Mouse (Mus musculus) hindbrain, embryonic 16.5 days (tissue): ENCODE measurements around the gene Cilp. TPM values are rescaled to one million over a fixed set of nuclear protein-coding genes. Genes with fewer than 3 reads are reported as not detected.
"Not testable (repeated sequence)": the region's sequence is repeated elsewhere in the genome, so short reads cannot be mapped to it uniquely, and the experiment has no call there.

Experiments used
- ATAC-seq: fragments of 200-750 bp; cut with Nextera tagmentation; 2 replicates; pipeline ENCODE4 v1.8.0; 2017; ENCODE audit warnings: moderate TSS enrichment, moderate library complexity
- H3K27ac ChIP-seq: fragments of 300-500 bp; sonication (generic); 2 replicates; pipeline ENCODE4 v1.5.1; 2014; ENCODE audit warnings: low read depth, mild to moderate bottlenecking, control low read depth, low read length, moderate library complexity
- H3K27me3 ChIP-seq: fragments of 300-500 bp; sonication (generic); replicated peaks from 2 replicates; pipeline ENCODE4 v1.6.1; 2014; ENCODE audit warnings: low read length; ENCODE audit not compliant: control insufficient read depth, insufficient read depth
- H3K36me3 ChIP-seq: fragments of 300-500 bp; sonication (generic); 2 replicates; pipeline ENCODE4 v1.6.1; 2014; ENCODE audit warnings: mild to moderate bottlenecking, low read length, moderate library complexity, mixed read lengths; ENCODE audit not compliant: control insufficient read depth, insufficient read depth
- H3K4me1 ChIP-seq: fragments of 300-500 bp; sonication (generic); 2 replicates; pipeline ENCODE4 v1.6.1; 2014; ENCODE audit warnings: low read depth, low read length; ENCODE audit not compliant: control insufficient read depth, insufficient read depth
- H3K4me2 ChIP-seq: fragments of 300-500 bp; sonication (generic); 2 replicates; pipeline ENCODE4 v1.6.1; 2014; ENCODE audit warnings: mild to moderate bottlenecking, low read length, control low read depth, moderate library complexity
- H3K4me3 ChIP-seq: fragments of 300-500 bp; sonication (generic); 2 replicates; pipeline ENCODE4 v1.5.1; 2014; ENCODE audit warnings: mild to moderate bottlenecking, low read length, control low read depth, moderate library complexity
- H3K9ac ChIP-seq: fragments of 300-500 bp; sonication (generic); 2 replicates; pipeline ENCODE4 v1.6.1; 2014; ENCODE audit warnings: low read depth, mild to moderate bottlenecking, control low read depth, low read length, moderate library complexity
- H3K9me3 ChIP-seq: fragments of 300-500 bp; sonication (generic); 2 replicates; pipeline ENCODE4 v1.6.1; 2014; ENCODE audit warnings: mild to moderate bottlenecking, low read length, moderate library complexity; ENCODE audit not compliant: control insufficient read depth
- WGBS: fragments of 180-500 bp; shearing (Covaris S2); extraction: QIAGEN DNeasy Blood & Tissue Kit; methylation state at CpG from one replicate; pipeline ENCODE4 v1.1.7; 2014; 5-methylcytosine and 5-hydroxymethylcytosine counted together
- polyA plus RNA-seq: library from polyadenylated mRNA; unstranded; fragments of >200 nt; fragmentation: Nextera tagmentation; extraction: Ambion mirVana; gene quantifications from 2 replicates; pipeline ENCODE4 v1.2.1, GENCODE M21; 2015

The Cilp gene
- 0.38 and 0.91 TPM in 2 replicates for polyA plus RNA-seq

DNA sequence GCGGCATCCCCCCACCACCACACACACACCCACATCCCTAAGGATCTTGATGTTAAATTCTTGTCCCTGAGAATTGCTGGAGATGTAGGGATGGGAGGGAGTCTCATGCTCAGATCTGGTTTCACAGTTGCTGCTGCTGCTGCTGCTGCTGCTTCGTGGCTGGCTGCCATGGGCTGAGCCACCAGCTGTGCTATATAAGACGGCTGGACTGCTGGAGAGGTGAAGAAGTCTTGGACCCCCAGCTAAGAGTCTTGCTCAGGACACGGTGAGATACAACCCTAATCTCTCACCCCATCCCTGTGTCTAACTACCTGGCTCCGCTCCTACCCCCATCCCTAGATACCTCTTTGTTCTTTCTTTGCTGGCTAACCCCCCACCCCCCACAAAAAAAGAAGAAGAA, at the start of gene Cilp:
Gene Cilp, plus strand, starts transcription at position 222 of the 400 bp plus-strand sequence.
- Histone ChIP-seq H3K9me3 (no peaks in the 10 kb centered on the region), H3K9ac (no peak within 1 kb of the TSS), H3K4me2 (no peak within 1 kb of the TSS), H3K27ac (no peak within 1 kb of the TSS), H3K4me3 (no peak within 1 kb of the TSS), H3K27me3 (no peaks in the 10 kb centered on the region), H3K4me1 (peaks cover 10% of the 10 kb centered on the region), H3K36me3 (no peaks in the 10 kb centered on the region)
- ATAC-seq, result no peak
- 48% methylated on average over 5 of the region's 5 CpGs for WGBS

DNA sequence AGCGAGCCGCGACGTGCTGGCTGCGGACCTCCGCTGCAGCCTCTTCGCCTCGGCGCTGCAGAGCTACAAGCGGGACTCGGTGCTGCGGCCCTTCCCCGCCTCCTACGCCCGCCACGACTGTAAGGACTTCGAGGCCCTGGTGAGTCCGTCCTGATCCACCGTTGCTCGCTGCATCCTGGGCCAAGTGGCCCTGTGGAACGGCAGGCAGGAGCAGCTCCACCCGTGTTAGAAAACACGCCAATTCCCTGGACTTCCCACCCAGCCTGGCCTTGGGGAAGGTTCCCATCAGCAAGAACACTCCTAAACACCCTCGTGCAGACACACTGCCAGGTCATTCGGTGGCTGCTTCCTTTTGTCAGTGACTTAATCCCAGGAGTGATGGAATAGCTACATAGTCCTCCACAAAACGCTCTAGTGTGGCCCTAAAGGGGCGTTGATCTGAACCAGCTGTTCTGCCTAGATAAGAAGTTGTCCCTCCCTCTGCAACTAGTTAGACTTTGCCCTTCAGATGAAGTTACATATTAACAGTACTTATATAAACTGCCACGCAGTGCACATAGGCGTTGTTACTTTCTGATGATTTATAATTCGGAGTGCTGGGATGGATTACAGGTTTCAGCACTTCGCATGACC, 49.4 kb upstream of the Cilp start:
- Histone ChIP-seq H3K36me3 (no peaks in the 10 kb centered on the region), H3K4me1 (0 out of 2 replicates have a peak, but pooled peaks cover 2% of the 10 kb centered on the region), H3K27ac (peak overlapping the region; percentile 87), H3K9ac (peak overlapping the region; percentile 78), H3K9me3 (no peaks in the 10 kb centered on the region), H3K27me3 (no peaks in the 10 kb centered on the region), H3K4me3 (peak overlapping the region; percentile 51), H3K4me2 (peak overlapping the region; percentile 82)
- no peak for ATAC-seq
- 9% methylated on average over 31 of the region's 31 CpGs for WGBS

DNA sequence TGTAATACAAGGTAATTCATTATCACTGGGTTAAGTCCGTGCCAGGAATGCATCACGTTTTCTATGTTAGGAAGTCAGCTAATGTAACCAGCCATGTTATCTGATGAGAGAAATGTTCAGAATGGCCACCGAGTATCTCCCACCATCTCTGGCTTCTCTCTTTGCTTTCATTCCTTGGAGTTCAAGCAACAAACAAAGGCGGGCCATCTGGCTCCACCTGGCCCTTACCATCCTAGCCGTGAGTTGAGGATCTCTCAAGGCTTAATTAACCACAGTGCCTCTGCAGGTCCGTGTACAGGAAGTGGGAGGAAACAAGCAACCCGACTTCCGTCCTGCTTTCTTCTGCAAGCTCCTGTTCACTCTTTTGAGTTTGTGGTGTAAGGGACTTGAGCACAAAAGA, 48.0 kb upstream of the Cilp start:
- no peaks in the 10 kb centered on the region for H3K36me3 ChIP-seq
- no peaks in the 10 kb centered on the region for H3K27me3 ChIP-seq
- 0 out of 2 replicates have a peak, but pooled peaks cover 2% of the 10 kb centered on the region for H3K4me1 ChIP-seq
- H3K4me3 ChIP-seq, result no peak overlapping the region
- H3K9me3 ChIP-seq, result no peaks in the 10 kb centered on the region
- no peak overlapping the region for H3K4me2 ChIP-seq
- 75% methylated on average over 8 of the region's 8 CpGs for WGBS
- H3K27ac ChIP-seq, result no peak overlapping the region
- ATAC-seq, result no peak
- H3K9ac ChIP-seq, result no peak overlapping the region

DNA sequence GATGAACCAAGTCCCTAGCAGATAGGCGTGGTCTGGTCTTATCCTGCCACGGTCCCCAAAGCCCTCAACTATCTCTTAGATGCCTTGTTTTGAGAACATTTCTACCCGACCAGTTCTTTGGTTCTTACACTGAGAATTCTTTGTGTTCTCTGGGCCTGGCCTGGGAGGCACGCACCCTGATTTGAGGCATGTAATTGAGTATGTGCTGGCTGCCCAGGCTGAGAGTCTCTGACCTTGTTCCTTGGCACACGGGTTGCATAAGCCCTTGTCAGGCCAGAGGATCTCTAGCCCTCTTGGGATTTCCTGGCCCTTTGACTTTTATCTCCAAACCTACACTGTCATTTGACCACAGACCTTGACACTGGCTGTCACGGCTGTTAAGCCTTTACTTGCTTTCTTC, 47.3 kb upstream of the Cilp start:
- Histone ChIP-seq H3K9ac (peak overlapping the region; percentile 17; the same call in 1 of the 2 replicates), H3K27ac (no peak overlapping the region), H3K4me1 (0 out of 2 replicates have a peak, but pooled peaks cover 2% of the 10 kb centered on the region), H3K9me3 (no peaks in the 10 kb centered on the region), H3K4me2 (no peak overlapping the region), H3K4me3 (no peak overlapping the region), H3K27me3 (no peaks in the 10 kb centered on the region), H3K36me3 (no peaks in the 10 kb centered on the region)
- 70% methylated on average over 6 of the region's 6 CpGs for WGBS
- ATAC-seq, result no peak

DNA sequence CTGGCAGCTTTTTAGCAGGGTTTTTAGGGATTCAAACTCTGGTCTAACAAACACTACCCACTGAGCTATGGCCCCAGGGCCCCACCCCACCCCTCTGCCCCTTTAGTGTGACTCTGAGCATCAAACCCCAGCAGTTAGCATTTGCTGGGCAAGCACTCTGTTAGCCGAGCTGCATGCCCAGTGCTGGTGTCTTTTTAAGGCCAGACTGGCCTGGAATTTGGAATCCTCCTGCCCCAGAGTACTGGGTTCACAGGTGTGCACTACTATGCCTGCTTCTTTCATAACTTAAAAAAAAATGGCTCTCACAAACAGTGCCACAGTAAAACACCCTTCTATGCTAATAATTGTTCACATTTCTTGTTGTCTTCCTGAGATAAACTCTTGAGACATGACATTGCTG, 46.1 kb upstream of the Cilp start:
- Histone ChIP-seq H3K9ac (no peak overlapping the region), H3K27ac (no peak overlapping the region), H3K27me3 (no peaks in the 10 kb centered on the region), H3K4me1 (0 out of 2 replicates have a peak, but pooled peaks cover 2% of the 10 kb centered on the region), H3K4me3 (no peak overlapping the region), H3K36me3 (no peaks in the 10 kb centered on the region), H3K9me3 (no peaks in the 10 kb centered on the region), H3K4me2 (no peak overlapping the region)
- 47% methylated on average over 1 of the region's 1 CpGs for WGBS
- no peak for ATAC-seq

DNA sequence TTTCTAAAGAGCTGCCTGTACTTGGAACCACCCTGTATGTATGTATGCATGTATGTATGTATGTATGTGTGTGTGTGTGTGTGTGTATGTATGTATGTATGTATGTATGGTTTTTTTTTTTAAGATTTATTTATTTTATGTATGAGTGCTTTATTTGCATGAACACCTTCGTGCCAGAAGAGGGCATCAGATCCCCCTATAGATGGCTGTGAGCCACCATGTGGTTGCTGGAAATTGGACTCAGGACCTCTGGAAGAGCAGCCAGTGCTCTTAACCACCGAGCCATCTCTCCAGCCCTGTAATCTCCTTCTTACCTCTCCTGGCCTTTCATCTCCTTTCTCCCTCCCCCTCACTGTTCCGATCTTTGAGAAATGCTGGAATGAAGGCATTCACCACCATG, 44.6 kb upstream of the Cilp start:
- not testable (repeated sequence) for H3K27ac ChIP-seq, H3K4me3 ChIP-seq, H3K27me3 ChIP-seq, ATAC-seq, H3K9ac ChIP-seq, H3K9me3 ChIP-seq, H3K4me1 ChIP-seq, H3K4me2 ChIP-seq, H3K36me3 ChIP-seq
- WGBS, result 48% methylated on average over 3 of the region's 3 CpGs

DNA sequence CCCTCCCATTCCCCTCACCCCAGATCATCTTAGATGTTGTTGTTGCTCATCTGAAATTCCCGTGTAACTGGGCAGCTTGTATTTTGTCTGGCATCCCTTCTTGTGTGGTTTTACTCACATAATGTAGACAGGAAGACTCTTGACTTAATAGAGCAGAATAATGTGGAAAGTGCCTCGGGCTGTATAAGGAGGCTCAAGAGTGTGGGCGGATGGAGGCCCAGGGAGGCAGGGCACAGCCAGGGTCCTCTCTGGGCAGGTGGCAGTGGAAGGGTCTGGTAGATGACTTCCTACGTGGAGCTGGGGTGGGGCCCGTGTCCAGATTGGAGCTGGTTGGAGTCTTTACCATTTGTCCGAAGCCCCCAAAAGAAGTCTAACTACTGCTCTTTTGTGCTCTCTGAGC, 41.1 kb upstream of the Cilp start:
- Histone ChIP-seq H3K9ac (no peak overlapping the region), H3K4me1 (no peaks in the 10 kb centered on the region), H3K4me2 (no peak overlapping the region), H3K27me3 (no peaks in the 10 kb centered on the region), H3K36me3 (no peaks in the 10 kb centered on the region; the same call in 1 of the 2 replicates), H3K4me3 (no peak overlapping the region), H3K9me3 (no peaks in the 10 kb centered on the region), H3K27ac (no peak overlapping the region)
- no peak for ATAC-seq
- WGBS, result 86% methylated on average over 6 of the region's 6 CpGs

DNA sequence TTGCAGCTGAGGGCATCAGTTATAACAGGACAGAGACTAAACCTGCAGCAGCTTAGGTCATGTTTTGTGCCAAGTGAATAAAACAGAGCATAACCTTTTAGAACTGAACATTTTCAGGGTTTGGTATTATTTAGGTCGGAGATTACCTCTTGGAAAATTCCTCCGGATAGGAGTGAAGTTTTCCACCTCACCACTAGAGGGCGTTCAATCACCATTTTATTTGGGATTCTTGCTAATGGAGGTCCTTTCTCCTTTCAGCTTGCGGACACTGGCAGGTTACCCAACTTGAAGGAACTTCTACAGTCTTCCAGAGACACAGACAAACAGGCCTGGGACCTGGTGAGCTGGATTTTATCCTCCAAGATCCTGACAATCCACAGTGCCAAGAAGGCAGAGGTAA, 39.2 kb upstream of the Cilp start:
- no peak for ATAC-seq
- Histone ChIP-seq H3K27ac (no peak overlapping the region), H3K4me1 (no peaks in the 10 kb centered on the region), H3K9me3 (no peaks in the 10 kb centered on the region), H3K4me2 (no peak overlapping the region), H3K36me3 (peaks cover 5% of the 10 kb centered on the region; the same call in 1 of the 2 replicates), H3K9ac (no peak overlapping the region), H3K4me3 (no peak overlapping the region), H3K27me3 (no peaks in the 10 kb centered on the region)
- 36% methylated on average over 4 of the region's 4 CpGs for WGBS

DNA sequence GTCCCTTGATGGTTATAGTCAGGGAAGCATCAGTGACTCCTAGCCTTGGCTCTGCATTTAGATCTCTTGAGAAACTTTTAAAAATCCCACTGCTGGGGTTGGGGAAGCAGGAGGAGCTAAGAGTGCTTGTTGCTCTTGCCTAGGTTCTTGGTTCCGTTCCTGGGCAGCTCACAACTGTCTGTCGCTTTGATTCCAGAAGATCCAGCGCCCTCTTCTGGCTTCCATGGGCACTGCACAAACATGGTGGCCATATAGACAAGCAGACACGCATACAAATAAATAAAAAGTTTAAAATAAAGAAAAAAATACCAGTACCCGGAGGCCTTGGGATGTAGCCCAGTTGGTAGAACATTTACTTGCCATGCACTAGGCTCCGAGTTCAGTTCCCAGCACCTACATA, 34.7 kb upstream of the Cilp start:
- Histone ChIP-seq H3K36me3 (peaks cover 8% of the 10 kb centered on the region), H3K9ac (no peak overlapping the region), H3K4me3 (no peak overlapping the region), H3K27me3 (no peaks in the 10 kb centered on the region), H3K4me2 (no peak overlapping the region), H3K9me3 (no peaks in the 10 kb centered on the region), H3K4me1 (no peaks in the 10 kb centered on the region), H3K27ac (no peak overlapping the region)
- WGBS, result 70% methylated on average over 6 of the region's 6 CpGs
- ATAC-seq, result no peak
